Mouse (Mus musculus): ENCODE measurements at regions not wholly inside any gene's neighbourhood (a gene's known extent, or its start where the extent isn't known, plus 50 kb on each side); places are given as distances from the start of the nearest gene placed in this dataset.

- DNase-seq (ENCODE audit: low read depth, low spot score), result no peak
These were observed 182.7 kb upstream of the Sox4 start for GRCm38 (mm10) chr13:29136231-29136630.

- DNase-seq (ENCODE audit: low read depth, low spot score), result no peak
These were observed 174.0 kb upstream of the Sox4 start for GRCm38 (mm10) chr13:29127499-29127898.

GRCm38 (mm10) chr13:29123477-29123876 lies 170.0 kb upstream of the Sox4 start:
- no peak for DNase-seq (ENCODE audit: low read depth, low spot score)

DNA sequence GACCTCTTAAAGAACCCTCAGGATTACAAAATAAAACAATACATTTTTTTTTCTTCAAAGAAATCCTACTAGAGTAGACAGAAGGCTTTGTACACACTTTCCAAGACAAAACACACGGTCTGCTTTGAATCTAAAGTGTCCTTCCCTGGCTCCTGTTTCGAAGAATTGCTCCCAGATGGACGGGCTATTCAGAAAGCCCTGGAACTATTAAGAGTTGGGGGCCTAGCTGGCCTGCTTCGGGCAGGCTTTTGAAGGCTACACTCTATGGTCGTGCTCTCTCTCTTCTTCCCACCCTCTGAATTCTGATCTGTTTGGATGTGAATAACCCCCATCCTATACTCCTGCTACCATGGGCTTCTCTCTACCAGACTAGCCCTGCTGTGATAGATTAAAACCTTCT lies 167.6 kb upstream of the Sox4 start:
- no peak for DNase-seq (ENCODE audit: low read depth, low spot score)

DNA sequence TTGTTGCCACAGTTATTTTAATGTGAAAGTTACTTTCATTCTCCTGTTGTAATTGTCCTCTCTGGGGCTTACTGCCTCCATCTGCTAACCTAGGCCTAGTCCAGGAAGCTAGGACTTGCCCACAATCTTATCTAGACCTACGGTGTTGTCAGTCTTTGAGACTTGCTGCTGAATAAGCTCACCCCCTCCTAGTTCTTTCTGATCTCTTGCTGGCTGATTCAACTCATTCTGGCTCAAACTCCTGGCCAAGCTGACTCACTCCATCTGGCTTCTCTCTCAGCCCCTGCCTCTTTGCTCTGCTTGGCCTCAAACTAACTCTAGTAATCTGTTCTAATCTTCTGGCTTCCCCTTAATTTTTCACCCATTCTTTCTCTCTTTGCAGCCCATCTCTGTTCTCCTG lies 165.8 kb upstream of the Sox4 start:
- DNase-seq (ENCODE audit: low read depth, low spot score), result no peak

DNA sequence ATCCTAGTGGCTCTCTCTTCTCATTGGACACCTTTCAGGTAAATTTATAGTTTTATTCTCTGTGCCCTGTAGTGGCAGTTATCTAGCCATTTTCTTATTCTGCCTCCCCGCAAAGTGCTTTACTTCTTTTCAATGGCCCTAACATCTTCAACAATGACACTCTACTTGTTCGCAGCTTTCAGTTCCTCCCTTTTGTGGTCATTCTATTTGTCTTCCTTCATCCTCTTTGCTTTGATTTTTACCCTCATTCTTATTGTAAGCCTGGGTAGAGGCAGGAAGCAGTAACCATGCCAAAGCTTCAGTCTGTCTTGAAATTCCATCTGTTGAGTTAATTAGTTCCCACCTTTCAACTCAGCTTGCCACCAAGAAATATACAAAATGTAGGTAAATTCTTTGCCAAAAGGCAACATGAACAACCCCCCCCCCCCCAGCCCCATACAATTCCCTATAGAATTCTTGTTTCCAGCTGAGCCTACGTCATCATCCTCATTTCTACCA lies 161.5 kb upstream of the Sox4 start:
- no peak for DNase-seq (ENCODE audit: low read depth, low spot score)

GRCm38 (mm10) chr13:29110127-29110526 lies 156.6 kb upstream of the Sox4 start:
- DNase-seq (ENCODE audit: low read depth, low spot score), result no peak

DNA sequence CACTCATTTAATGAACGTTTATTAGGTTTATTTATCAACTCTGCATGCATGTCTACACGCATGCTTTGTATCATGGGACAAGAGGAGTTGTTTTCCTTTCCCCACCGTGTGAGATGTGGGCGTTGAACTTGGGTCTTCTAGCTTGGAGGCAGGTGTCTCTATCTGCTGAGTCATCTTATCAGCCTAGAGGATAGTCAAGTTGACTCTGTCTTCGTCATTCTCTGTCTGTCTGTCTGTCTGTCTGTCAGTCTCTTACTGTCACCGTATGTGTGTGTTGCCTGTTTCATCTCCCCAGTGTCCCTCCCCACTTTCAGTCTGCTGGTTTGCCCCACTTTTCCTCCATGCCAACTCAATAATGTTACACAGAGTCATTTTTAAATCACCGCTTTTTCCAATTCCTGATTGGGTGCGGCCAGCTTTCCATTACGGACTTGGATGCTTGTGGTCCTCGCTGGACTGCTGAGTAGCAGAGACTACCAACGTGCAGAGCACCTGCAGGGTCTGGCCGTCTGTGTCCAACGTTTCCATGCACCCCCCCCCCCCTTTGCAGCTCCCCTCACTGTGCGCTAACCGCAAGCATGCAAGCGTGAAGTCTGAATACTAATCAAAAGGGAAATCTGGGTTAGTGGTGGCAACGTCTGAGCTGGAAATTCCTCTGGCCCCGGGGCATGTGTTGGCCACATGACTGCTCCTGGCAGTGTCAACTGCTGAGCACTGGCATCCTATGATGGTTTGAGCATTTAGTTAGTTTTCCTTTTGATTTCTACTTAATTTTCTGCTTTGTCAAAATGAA lies 155.7 kb upstream of the Sox4 start:
- DNase-seq (ENCODE audit: low read depth, low spot score), result no peak

GRCm38 (mm10) chr13:29108214-29108613 lies 154.7 kb upstream of the Sox4 start:
- no peak for DNase-seq (ENCODE audit: low read depth, low spot score)

GRCm38 (mm10) chr13:29092166-29092565 lies 138.7 kb upstream of the Sox4 start:
- DNase-seq (ENCODE audit: low read depth, low spot score), result no peak

- DNase-seq (ENCODE audit: low read depth, low spot score), result no peak
These were observed 133.3 kb upstream of the Sox4 start for GRCm38 (mm10) chr13:29086854-29087253.

- no peak for DNase-seq (ENCODE audit: low read depth, low spot score)
These were observed 127.6 kb upstream of the Sox4 start for GRCm38 (mm10) chr13:29081064-29081463.

DNA sequence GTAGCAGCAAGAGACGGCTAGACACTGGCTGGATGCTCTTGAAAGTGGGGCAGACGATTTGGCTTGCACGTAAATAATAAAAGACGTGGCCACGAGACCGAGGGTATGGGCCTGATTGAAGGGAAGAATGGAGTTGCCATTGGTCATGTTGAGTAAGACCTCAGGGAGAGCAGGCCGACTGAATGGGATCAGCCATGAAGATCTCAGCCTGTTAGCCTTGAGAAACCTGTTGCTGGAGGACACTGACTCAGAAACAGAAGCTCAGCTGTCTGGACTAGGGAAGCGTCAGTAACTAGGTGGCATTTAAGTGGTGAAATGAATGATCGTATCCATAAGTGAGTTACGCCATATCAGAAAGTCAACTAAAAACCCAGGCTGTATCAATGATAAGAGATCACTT lies 126.3 kb upstream of the Sox4 start:
- no peak for DNase-seq (ENCODE audit: low read depth, low spot score)

- no peak for DNase-seq (ENCODE audit: low read depth, low spot score)
These were observed 120.1 kb upstream of the Sox4 start for GRCm38 (mm10) chr13:29073630-29074029.

- DNase-seq (ENCODE audit: low read depth, low spot score), result no peak
These were observed 110.4 kb upstream of the Sox4 start for GRCm38 (mm10) chr13:29063924-29064323.

GRCm38 (mm10) chr13:29058685-29059084 lies 105.2 kb upstream of the Sox4 start:
- no peak for DNase-seq (ENCODE audit: low read depth, low spot score)

GRCm38 (mm10) chr13:29049730-29050129 lies 96.2 kb upstream of the Sox4 start:
- no peak for DNase-seq (ENCODE audit: low read depth, low spot score)

GRCm38 (mm10) chr13:29048990-29049576 lies 95.6 kb upstream of the Sox4 start:
- no peak for DNase-seq (ENCODE audit: low read depth, low spot score)

DNA sequence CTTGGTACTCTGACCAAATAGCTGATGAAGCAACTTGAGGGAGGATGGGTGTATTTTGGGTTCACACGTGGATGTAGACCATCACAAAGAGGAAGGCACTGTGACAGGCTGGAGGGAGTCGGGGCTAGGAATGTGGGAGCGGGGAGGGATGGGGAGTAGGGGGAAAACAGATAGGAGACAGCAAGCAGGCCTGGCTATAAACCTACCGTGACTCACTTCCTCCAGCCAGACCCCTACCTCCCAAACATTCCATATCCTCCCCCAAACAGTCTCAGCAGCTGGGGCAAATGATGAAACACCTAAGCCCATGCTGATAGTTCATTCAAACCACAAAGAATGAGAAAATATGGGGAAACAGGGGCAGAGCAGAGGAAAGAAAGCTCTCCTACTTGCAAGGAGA lies 91.1 kb upstream of the Sox4 start:
- DNase-seq (ENCODE audit: low read depth, low spot score), result no peak

DNA sequence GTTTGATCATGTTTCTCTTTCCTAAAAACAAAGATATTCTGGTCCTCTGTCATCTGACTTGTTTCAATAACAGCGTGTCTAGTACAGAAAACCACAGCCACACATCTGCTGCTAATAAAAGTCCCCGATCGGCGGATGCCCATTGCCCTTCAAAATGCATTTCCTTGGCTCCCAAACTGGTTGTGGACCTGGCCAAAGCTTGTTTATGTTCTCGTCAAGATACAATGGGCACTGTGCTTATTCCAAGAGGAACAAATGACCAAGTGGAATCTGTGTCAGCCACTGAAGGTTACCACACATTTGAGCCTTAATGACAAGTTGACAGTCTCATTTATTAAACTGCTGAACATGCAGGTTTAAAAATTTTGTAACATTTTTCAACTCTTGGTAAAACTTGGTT lies 86.8 kb upstream of the Sox4 start:
- no peak for DNase-seq (ENCODE audit: low read depth, low spot score)

DNA sequence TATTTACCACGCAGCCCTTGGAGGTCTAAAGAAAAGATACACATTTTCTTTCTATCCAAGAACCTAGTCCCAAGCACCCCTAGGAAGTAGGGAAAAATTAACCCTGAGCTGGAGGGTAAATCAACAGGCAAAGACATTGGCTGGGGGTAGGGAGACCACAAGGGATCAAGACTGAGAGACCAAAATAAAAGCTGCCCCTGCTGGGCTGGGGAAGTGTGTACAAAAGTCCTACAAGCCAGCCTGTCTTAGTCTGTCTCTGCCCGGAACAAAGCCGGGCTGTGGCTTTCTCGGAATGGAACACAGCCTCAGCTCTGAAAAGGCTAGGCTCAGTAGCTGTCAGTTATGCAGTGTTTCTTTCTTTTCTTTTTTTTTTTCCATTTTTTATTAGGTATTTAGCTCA lies 81.4 kb upstream of the Sox4 start:
- DNase-seq (ENCODE audit: low read depth, low spot score), result no peak

DNA sequence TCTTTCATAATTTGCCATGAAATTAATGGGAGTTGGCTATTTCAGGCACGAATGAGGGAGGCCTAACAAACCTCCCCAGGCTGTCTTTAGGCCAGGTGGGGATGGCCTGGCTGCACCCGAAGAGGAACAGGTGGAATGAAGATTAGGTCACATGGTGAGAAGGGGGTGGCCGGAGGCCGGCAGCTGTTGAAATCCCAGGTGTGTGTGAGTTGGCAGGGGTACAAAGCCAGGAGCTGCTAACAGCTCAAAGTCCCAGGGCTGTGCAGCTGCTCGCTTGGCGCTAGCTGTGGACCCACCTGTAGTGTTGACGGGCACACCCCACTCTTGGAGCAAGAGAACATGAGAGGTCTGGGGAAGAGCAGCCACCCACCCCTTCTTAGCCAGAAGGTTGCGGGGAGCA lies 80.9 kb upstream of the Sox4 start:
- no peak for DNase-seq (ENCODE audit: low read depth, low spot score)

DNA sequence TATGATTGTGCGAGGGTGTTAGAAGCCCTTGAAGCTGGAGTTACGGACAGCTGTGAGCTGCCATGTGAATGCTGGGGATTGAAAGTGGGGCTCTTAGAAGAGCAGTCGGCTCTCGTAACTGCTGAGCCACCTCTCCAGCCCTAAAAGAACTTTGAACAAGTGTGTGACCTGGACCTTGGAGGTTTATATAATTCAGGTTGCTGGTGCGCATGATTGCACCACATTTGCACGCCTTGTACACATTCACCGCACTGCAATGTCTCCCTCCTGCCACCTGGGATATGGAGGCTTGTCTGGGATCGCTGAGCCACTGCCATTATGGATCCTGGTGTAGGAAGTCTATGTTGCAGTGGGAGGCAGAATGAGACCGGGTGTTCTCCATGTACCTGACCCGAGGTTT lies 73.6 kb upstream of the Sox4 start:
- DNase-seq (ENCODE audit: low read depth, low spot score), result no peak

All from brain, embryonic 18.5 days (tissue).